Mouse (Mus musculus): ENCODE data around the gene Kdm4a. TPM values are rescaled to one million over a fixed set of nuclear protein-coding genes. Genes with fewer than 3 reads are reported as not detected.

Gene Kdm4a
- polyA plus RNA-seq, 1 experiment from 2014 or later: 51.4 TPM

DNA sequence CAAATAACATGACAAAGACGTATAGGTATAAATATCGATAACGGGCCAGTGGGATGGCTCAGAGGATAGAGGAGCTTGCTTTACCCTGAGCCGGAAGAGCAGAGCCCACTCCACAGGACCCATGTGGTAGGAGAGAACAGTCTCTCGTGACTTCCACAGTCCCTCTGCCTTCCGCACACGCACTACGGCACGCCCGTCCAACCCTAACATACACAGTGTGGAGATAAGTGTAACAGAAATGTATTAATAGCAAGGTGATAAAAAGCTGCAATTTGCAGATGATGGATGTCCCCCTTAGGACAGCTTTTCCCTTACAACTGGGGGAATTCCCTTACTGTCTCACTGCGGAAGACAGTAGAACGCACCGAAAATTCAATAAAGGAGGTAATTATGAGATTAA is 70.2 kb downstream of the Kdm4a start:
- ATAC-seq: no peak
- Histone ChIP-seq H3K4me1 (ENCODE audit: control insufficient read depth, insufficient read depth, low read length) (no peaks in the 10 kb centered on the region), H3K4me2 (ENCODE audit: low read length) (no peak overlapping the region), H3K36me3 (ENCODE audit: control insufficient read depth, insufficient read depth, low read length) (no peaks in the 10 kb centered on the region), H3K9me3 (replicated peaks; ENCODE audit: control insufficient read depth, low read length) (no peaks in the 10 kb centered on the region), H3K27me3 (replicated peaks; ENCODE audit: control insufficient read depth, insufficient read depth, low read length) (no peaks in the 10 kb centered on the region), H3K9ac (ENCODE audit: low read length) (no peak overlapping the region), H3K4me3 (ENCODE audit: low read depth, low read length) (no peak overlapping the region), H3K27ac (ENCODE audit: low read depth, low read length) (no peak overlapping the region)
- no peak for DNase-seq (ENCODE audit: low spot score)
- WGBS: 96% methylated on average over 13 of the region's 13 CpGs

DNA sequence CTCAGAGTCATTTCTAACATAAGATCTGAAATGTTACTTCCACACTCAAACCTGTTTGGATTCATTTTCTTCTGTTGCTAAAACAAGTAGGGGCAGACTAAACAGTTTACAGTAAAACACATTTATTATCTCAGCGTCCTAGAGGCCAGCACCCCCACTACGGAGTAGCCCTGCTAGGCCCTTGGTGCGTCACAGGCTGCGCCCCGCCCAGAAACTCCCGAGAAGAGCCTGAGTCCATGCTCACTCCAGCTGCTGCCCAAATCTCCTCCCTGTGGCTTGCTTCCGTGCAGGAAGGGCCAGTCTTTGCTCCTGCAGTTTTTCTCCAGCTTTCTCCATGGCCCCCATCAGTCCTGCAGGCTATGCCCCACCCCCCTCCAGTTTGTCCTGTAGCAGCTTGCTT is 71.1 kb downstream of the Kdm4a start:
- no peak overlapping the region for H3K4me2 ChIP-seq (ENCODE audit: low read length)
- no peaks in the 10 kb centered on the region for H3K9me3 ChIP-seq (replicated peaks; ENCODE audit: control insufficient read depth, low read length)
- no peaks in the 10 kb centered on the region for H3K27me3 ChIP-seq (replicated peaks; ENCODE audit: control insufficient read depth, insufficient read depth, low read length)
- ATAC-seq (no peak), DNase-seq (ENCODE audit: low spot score) (no peak)
- H3K4me3 ChIP-seq (ENCODE audit: low read depth, low read length): no peak overlapping the region
- H3K9ac ChIP-seq (ENCODE audit: low read length): no peak overlapping the region
- H3K36me3 ChIP-seq (ENCODE audit: control insufficient read depth, insufficient read depth, low read length): no peaks in the 10 kb centered on the region
- H3K4me1 ChIP-seq (ENCODE audit: control insufficient read depth, insufficient read depth, low read length): no peaks in the 10 kb centered on the region
- no peak overlapping the region for H3K27ac ChIP-seq (ENCODE audit: low read depth, low read length)
- 84% methylated on average over 7 of the region's 7 CpGs for WGBS

DNA sequence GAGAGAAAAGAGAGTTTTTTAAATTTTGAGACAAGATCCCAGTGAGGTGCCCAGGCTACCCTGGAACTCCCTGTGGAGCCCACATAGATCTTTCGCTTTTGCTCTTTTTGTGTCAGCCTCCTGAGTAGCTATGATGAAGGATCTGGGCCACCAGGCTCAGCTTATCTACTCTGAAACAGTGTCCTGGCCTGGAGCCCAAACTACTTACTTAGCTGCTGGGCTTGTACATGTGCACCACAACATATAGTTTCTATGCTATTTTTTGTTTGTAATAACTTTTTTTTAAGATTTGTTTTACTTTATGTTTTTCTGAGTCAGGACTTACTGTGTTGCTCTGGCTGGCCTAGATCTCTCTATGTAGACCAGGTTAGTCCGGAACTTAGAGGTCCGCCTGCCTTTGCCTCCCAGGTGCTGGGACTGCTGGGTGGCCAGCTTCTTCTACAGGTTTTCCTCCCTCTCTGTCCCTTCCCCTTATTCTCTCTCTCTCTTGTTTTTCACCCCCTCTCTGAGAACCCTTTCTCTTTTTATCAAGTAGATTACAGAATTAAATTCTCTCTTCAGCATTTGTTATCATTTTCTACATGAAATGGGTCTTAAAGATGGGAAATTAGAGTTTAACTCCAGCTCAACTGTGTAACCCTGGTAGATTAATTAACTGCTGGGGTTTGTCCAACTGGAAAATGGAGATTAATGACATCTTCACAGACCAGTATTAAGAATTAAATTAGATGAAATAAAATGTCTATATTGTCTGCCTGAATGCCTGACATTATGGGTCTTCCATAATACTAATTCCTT is 74.4 kb downstream of the Kdm4a start:
- Histone ChIP-seq H3K36me3 (ENCODE audit: control insufficient read depth, insufficient read depth, low read length) (no peaks in the 10 kb centered on the region), H3K27ac (ENCODE audit: low read depth, low read length) (no peak overlapping the region), H3K27me3 (replicated peaks; ENCODE audit: control insufficient read depth, insufficient read depth, low read length) (no peaks in the 10 kb centered on the region), H3K9me3 (replicated peaks; ENCODE audit: control insufficient read depth, low read length) (no peaks in the 10 kb centered on the region), H3K4me3 (ENCODE audit: low read depth, low read length) (no peak overlapping the region), H3K4me2 (ENCODE audit: low read length) (no peak overlapping the region), H3K9ac (ENCODE audit: low read length) (no peak overlapping the region), H3K4me1 (ENCODE audit: control insufficient read depth, insufficient read depth, low read length) (no peaks in the 10 kb centered on the region)
- 92% methylated on average over 3 of the region's 3 CpGs for WGBS
- DNase-seq (ENCODE audit: low spot score) (no peak), ATAC-seq (no peak)

DNA sequence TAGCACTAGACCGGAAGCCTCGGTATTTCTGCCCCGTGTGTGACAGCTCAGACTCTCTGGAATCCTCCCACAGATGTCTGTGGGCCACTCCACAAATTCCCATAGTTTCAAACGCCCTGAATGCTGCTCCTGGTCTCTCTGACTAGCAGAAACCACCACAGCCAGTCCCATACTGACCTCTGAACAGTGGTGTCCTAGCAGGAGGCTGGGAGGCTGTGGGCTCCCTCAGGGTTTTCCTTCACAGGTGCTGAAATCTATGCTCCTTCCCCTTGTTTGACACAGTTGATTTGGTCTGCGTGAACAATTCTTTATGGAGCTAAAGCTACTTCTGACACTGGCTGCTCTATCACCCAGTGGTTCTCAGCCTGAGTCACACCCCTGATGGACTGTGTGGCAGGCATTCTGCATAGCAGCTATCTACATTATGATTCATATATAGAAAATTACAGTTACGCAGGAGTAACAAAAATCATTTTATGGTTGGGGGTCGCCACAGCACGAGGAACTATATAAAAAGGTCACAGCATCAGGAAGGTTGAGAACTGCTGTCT is 76.5 kb downstream of the Kdm4a start:
- H3K27ac ChIP-seq (ENCODE audit: low read depth, low read length): no peak overlapping the region
- no peaks in the 10 kb centered on the region for H3K36me3 ChIP-seq (ENCODE audit: control insufficient read depth, insufficient read depth, low read length)
- ATAC-seq (no peak), DNase-seq (ENCODE audit: low spot score) (no peak)
- H3K4me3 ChIP-seq (ENCODE audit: low read depth, low read length): no peak overlapping the region
- no peak overlapping the region for H3K4me2 ChIP-seq (ENCODE audit: low read length)
- no peaks in the 10 kb centered on the region for H3K9me3 ChIP-seq (replicated peaks; ENCODE audit: control insufficient read depth, low read length)
- no peaks in the 10 kb centered on the region for H3K27me3 ChIP-seq (replicated peaks; ENCODE audit: control insufficient read depth, insufficient read depth, low read length)
- no peaks in the 10 kb centered on the region for H3K4me1 ChIP-seq (ENCODE audit: control insufficient read depth, insufficient read depth, low read length)
- 89% methylated on average over 8 of the region's 8 CpGs for WGBS
- H3K9ac ChIP-seq (ENCODE audit: low read length): no peak overlapping the region

DNA sequence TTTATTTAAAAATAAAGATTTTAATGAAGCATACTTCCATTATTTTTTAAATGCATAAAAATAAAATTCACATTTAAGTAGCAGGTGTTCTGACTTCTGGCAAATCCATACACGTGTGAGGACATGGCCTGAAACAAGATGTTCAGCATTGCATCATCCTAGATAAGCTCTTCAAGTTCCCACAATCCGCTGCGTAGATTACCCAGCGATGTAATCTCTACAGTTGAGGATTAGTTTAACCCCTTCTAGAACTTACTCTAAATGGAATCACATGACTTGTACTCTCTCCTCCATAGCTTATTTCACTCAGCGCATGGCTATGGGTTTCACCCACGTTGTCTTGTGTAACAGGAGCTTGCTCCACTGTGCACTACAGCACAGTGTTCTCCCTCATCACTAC is 78.3 kb downstream of the Kdm4a start:
- Histone ChIP-seq H3K9ac (ENCODE audit: low read length) (no peak overlapping the region), H3K4me3 (ENCODE audit: low read depth, low read length) (no peak overlapping the region), H3K4me1 (ENCODE audit: control insufficient read depth, insufficient read depth, low read length) (no peaks in the 10 kb centered on the region), H3K9me3 (replicated peaks; ENCODE audit: control insufficient read depth, low read length) (no peaks in the 10 kb centered on the region), H3K27me3 (replicated peaks; ENCODE audit: control insufficient read depth, insufficient read depth, low read length) (no peaks in the 10 kb centered on the region), H3K4me2 (ENCODE audit: low read length) (no peak overlapping the region), H3K27ac (ENCODE audit: low read depth, low read length) (no peak overlapping the region), H3K36me3 (ENCODE audit: control insufficient read depth, insufficient read depth, low read length) (no peaks in the 10 kb centered on the region; the same call in 1 of the 2 replicates)
- WGBS: 90% methylated on average over 6 of the region's 6 CpGs
- ATAC-seq: no peak
- DNase-seq (ENCODE audit: low spot score): no peak

DNA sequence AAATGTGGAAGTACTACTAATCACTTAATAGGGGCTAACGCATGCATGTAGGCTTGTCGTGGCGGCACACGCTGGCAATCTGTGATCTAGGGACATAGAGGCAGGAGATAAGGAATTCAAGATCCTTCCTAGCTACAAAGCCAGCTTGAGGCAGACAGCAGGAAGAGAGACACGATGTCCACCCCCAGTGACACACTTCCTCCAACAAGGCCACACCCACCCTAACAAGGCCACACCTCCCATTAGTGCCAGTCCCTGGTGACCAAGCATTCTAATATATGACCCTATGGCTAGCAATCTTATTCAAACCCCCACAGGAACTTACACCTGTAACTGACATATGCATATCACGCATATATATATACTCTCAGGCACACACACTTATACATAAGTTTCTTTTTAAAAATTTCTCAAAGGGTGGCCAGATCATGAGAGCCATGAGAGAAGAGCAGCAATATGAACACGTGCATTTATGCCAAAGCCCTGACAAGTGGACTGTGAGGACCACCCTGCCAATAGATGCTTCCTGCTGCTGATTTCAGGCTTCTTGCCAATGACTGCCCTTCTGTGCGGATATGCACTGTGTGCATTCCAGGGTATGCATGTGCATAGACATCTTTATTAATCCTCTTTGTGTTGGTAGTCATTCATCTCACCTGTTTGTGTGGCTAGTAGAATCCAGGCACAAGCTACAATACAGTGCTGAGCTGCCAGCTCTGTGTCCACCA is 80.0 kb downstream of the Kdm4a start:
- Histone ChIP-seq H3K4me3 (ENCODE audit: low read depth, low read length) (no peak overlapping the region), H3K27ac (ENCODE audit: low read depth, low read length) (no peak overlapping the region), H3K9ac (ENCODE audit: low read length) (no peak overlapping the region), H3K9me3 (replicated peaks; ENCODE audit: control insufficient read depth, low read length) (no peaks in the 10 kb centered on the region), H3K27me3 (replicated peaks; ENCODE audit: control insufficient read depth, insufficient read depth, low read length) (no peaks in the 10 kb centered on the region), H3K36me3 (ENCODE audit: control insufficient read depth, insufficient read depth, low read length) (no peaks in the 10 kb centered on the region; the same call in 1 of the 2 replicates), H3K4me1 (ENCODE audit: control insufficient read depth, insufficient read depth, low read length) (no peaks in the 10 kb centered on the region), H3K4me2 (ENCODE audit: low read length) (no peak overlapping the region)
- DNase-seq (ENCODE audit: low spot score) (no peak), ATAC-seq (no peak)
- WGBS: 91% methylated on average over 8 of the region's 8 CpGs

DNA sequence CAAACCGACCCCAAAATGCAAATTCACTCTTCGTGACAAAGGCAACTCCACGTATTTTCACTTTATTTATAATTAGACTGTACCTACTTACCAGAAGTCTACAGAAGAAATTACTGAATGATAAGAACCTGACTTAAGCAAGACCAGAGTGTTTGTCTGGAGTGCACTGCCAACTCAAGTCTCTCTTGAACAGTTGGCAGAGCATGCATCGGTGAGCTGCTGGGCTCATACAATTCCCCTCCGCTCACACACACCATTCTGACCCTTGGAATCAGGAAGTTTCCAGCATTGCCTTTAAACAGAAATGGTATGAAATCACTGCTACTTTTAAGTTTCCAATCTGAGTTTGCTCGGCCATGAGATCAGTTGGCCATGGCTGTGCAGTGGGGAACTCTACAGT is 81.3 kb downstream of the Kdm4a start:
- Histone ChIP-seq H3K4me1 (ENCODE audit: control insufficient read depth, insufficient read depth, low read length) (no peaks in the 10 kb centered on the region), H3K9ac (ENCODE audit: low read length) (no peak overlapping the region), H3K27ac (ENCODE audit: low read depth, low read length) (no peak overlapping the region), H3K27me3 (replicated peaks; ENCODE audit: control insufficient read depth, insufficient read depth, low read length) (no peaks in the 10 kb centered on the region), H3K36me3 (ENCODE audit: control insufficient read depth, insufficient read depth, low read length) (no peaks in the 10 kb centered on the region; the same call in 1 of the 2 replicates), H3K9me3 (replicated peaks; ENCODE audit: control insufficient read depth, low read length) (no peaks in the 10 kb centered on the region), H3K4me2 (ENCODE audit: low read length) (no peak overlapping the region), H3K4me3 (ENCODE audit: low read depth, low read length) (no peak overlapping the region)
- no peak for DNase-seq (ENCODE audit: low spot score)
- WGBS: 92% methylated on average over 6 of the region's 6 CpGs
- ATAC-seq: no peak

DNA sequence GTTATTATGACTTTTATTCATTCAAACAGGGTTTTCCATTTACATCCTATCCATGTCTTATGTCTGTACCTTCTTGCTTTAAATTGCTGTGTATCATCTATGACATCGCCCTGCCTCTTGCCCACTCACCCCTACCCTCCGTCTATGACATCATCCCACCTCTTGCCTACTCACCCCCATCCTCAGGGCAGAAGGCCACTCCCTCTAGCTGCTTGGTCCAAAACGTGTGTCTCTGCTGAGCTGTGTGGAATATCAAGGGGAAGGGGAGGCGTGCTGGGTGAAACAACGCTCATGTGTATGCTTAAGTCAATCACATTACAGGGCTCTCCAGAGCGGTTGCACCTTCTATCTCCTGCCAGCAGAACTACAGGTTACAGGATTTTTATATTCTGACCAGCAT is 83.8 kb downstream of the Kdm4a start:
- H3K4me2 ChIP-seq (ENCODE audit: low read length): no peak overlapping the region
- no peak overlapping the region for H3K27ac ChIP-seq (ENCODE audit: low read depth, low read length)
- no peak overlapping the region for H3K9ac ChIP-seq (ENCODE audit: low read length)
- no peaks in the 10 kb centered on the region for H3K9me3 ChIP-seq (replicated peaks; ENCODE audit: control insufficient read depth, low read length)
- no peaks in the 10 kb centered on the region; the same call in 1 of the 2 replicates for H3K36me3 ChIP-seq (ENCODE audit: control insufficient read depth, insufficient read depth, low read length)
- WGBS: 75% methylated on average over 6 of the region's 6 CpGs
- DNase-seq (ENCODE audit: low spot score): no peak
- H3K27me3 ChIP-seq (replicated peaks; ENCODE audit: control insufficient read depth, insufficient read depth, low read length): no peaks in the 10 kb centered on the region
- H3K4me3 ChIP-seq (ENCODE audit: low read depth, low read length): no peak overlapping the region
- ATAC-seq: no peak
- no peaks in the 10 kb centered on the region for H3K4me1 ChIP-seq (ENCODE audit: control insufficient read depth, insufficient read depth, low read length)

Data from forebrain, embryonic 14.5 days (tissue).